Mouse (Mus musculus) ZHBTc4 (cell line): Measurements from ENCODE around the gene Tubb2a.
A peak's percentile ranks its signal among the peaks of the same experiment; 100 is the strongest.

Experiments
- DNase-seq: peaks from one replicate; pipeline ENCODE4 v3.0.0-alpha.2; 2011; ENCODE audit warnings: low read depth, low spot score

The Tubb2a gene

DNA sequence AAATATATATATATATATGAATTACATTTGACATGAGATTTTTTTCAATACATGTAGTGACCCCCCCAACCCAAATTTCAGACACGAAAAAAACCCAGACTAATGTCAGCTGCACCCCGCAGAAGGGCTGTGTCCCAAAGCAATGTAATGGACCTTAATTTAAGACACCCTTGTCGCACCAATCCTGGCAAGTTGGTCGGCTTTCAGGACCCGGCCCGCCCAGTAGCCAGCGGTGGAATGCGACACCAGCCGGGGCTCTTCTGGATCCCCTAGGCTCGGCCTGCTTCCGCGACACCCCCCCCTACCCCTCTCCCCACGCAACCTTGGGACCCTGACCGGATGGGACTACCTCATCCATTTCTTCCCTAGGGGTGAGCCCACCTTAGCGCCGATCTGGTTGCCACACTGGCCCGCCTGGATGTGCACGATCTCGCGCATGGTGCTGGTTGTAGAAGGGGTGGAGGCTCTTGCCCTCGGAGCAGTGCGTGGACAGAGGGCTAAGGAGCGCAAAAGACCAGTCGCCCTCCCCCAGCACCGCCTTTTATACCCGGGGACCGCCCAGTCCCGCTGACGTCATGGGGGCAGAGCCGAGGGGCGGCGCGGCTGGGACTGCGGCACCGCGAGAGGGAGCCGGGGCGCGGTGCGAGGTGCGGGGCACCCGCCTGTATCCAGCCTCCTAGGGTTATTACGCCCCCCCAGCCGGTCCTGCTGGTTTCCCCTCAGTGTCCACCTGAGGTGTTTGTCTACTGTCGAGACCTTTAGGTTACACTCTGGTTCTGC is at the start of gene Tubb2a:
Tubb2a (minus strand) TSS at position 516 of the 780 bp plus-strand sequence.
- DNase-seq, result peak; percentile 91

GRCm38 (mm10) chr13:34125711-34126110 is 47.9 kb upstream of the Tubb2a start:
- no peak for DNase-seq

GRCm38 (mm10) chr13:34120536-34120935 is 42.7 kb upstream of the Tubb2a start:
- no peak for DNase-seq

DNA sequence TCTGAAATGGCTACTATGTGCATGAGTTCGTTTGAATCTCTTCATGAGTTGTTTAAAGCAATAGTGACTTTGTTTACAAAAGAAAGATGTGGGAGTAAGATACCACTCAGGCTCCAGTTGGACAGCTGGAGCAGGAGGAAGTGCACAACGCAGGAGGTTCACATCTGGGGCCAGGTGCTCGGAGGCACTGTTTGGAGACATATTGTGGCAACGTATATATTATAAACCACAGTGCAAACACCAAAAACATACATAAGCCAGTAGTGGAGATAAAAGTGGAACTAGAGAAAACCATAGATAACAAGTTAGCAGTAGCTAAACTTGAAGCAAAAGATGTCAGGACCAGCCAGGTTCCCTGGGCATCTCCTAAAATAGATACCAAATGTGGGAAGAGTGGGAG is 41.6 kb upstream of the Tubb2a start:
- no peak for DNase-seq

GRCm38 (mm10) chr13:34118816-34119215 is 41.0 kb upstream of the Tubb2a start:
- no peak for DNase-seq

DNA sequence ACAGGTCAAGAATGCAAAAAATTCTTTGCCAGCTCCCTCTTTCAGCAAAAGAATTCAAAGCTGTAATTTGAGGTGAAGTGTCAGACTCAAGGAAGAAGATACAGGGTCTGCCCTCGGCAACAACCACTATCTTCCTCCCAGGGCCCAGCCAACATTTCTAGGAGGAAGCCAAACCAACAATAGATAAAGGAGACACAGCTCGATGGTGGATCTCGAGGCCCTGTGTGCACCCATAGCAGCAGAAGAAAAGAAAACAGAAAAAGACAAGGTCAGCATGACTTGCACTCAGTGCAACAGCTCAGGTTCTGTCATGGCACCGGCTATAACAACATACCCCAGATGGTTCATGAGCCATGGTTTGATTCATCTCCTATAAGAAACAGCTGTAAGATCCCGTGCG is 38.7 kb upstream of the Tubb2a start:
- no peak for DNase-seq

DNA sequence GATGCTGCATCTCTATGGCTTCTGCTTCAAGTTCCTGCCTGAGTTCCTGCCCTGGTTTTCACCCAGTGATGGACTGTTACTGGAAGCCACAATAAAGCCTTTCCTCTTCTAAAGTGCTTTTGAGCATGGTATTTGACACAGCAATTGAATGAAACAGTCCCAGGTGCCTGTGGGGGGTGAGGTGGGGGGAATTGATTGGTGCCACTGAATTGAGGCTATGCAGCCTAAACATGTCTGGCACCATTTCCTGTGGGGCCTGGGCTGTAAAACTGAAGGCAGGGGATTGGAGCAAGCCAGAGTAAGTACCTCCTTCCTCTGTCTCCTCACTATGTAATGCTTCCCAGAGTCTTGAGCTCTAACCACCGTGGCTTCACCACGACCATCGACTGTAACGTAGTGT is 36.8 kb upstream of the Tubb2a start:
- DNase-seq, result no peak

- DNase-seq, result no peak
These were observed 35.3 kb upstream of the Tubb2a start for GRCm38 (mm10) chr13:34113086-34113485.

DNA sequence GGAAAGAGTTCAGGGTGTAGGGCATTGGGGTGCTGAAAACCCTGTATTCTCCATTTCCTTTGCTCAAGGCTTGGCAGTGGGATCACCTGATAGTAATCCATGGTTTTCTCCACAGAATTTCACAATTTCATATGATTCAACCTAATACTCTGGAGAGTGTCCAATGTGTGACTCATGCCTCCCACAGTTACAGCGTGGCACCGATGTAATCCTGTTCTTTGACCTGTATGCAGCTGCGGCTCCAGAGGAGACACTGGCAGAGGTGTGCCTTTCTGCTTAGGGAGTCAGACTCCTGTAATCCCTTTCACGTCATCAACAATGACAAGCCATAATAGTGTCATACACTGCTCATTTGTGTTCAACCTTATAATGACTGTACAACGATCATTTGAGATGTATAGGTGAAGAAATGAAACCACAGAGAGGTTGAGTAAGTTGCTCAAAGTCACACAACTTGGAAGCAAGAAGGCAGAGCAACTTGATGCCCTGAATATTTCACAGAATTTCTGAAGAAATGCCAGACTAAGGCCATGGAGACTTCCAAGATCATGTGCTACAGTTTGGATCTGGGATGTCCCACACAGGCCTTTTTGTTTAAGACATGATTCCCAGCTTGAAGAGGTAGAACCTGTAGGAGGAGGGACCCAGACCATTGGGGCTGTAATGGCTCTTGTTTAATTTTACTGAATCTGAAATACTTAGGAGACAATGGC is 34.7 kb upstream of the Tubb2a start:
- DNase-seq, result no peak

GRCm38 (mm10) chr13:34111878-34112277 is 34.1 kb upstream of the Tubb2a start:
- no peak for DNase-seq

DNA sequence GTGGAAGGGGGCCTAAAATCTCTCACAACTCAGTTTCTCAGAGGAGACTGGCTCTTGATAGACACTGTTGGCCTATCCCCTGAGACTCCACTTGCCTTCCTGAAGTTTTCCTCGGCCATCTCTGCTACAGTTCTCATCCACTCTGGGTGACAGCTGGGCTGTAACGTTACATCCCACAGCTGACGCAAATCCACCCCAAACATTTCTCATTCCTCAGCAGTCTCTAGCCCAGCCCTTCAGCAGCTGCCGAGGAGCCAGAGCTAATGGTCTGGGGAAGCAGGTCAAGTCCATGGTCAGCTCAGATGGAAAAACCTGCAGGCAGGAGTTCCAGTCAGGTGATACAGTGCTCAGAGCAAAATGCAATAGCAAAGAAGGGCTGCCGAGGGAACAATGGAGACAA is 33.2 kb upstream of the Tubb2a start:
- no peak for DNase-seq

GRCm38 (mm10) chr13:34109677-34110058 is 31.9 kb upstream of the Tubb2a start:
- DNase-seq, result peak; percentile 97

- peak; percentile 55 for DNase-seq
These were observed 31.3 kb upstream of the Tubb2a start for GRCm38 (mm10) chr13:34109035-34109676.

GRCm38 (mm10) chr13:34106999-34107398 is 29.2 kb upstream of the Tubb2a start:
- DNase-seq, result no peak

GRCm38 (mm10) chr13:34106256-34106655 is 28.4 kb upstream of the Tubb2a start:
- DNase-seq, result peak; percentile 47

DNA sequence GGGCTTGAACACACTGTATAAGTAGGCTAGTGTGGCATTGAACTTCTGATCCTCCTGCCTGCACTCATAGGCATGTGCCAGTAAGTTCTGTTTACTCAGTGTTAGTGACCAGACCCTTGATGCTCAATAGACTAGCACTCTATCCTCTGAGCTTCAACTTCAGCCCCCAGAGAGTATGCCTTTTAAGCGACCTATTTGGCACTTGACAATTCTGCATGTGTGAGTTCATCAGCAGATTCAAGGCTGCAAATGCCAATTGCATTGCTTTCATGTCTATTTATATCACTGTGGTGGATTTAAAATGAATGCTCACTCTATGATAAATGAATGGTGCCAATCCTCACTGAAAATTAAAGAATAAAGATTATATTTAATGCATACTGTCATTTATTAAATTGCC is 27.6 kb upstream of the Tubb2a start:
- DNase-seq, result no peak

GRCm38 (mm10) chr13:34101908-34102307 is 24.1 kb upstream of the Tubb2a start:
- no peak for DNase-seq

DNA sequence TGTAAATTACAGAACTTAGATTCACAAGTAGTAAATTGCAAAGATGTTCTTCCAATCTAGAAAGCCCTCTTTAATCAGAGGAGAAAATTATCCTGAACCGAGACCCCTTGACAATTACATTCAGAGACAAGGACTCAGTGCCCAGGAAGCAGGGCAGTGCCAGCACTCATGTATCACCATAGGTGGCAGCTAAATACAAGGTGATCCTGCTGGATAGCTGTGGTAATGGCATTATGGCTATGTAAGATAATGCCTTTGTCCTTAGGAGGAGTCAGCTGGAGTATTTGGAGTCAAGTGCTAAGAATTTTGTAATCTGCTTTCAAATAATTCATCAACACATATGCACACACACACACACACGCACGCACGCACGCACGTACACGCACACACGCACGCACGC is 23.4 kb upstream of the Tubb2a start:
- DNase-seq, result no peak

DNA sequence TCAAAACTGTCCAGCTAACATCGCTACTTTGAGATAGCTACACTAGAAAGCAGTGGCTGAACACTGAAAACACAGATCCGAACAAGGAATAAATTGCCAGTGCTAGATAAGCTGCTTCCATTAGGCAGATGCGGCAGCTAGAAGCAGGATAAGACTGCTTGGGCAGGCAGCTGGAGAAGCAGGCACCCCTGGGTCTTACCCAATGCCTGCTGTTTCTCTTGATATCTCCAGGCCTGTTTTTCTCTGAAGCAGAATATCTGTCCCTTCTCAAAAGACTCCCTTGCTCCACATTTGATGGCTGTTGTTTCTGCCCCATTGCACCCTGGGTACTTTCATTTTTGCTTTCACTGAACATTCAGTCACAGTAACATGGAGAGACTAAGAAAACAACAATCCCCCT is 22.9 kb upstream of the Tubb2a start:
- no peak for DNase-seq

DNA sequence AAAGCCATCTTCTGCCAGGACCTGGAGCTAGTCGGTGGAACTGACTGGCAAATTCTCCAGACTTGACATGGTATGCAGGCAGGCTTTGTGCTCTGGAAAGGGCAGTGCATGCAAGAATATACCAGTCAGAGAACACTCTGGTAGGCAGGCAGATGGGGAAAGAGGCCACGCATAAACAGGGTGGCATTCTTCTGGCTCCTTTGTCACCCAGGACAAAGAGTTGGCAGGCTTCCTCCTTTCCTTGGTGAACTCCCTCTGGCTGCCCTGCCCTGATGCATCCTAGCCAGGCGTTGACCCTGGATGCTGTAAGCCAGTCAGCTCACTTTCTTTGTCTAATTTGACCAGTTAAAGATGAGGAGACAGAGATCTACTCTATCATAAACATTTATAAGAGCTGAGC is 19.3 kb upstream of the Tubb2a start:
- no peak for DNase-seq

GRCm38 (mm10) chr13:34096455-34096854 is 18.6 kb upstream of the Tubb2a start:
- DNase-seq, result peak; percentile 58

DNA sequence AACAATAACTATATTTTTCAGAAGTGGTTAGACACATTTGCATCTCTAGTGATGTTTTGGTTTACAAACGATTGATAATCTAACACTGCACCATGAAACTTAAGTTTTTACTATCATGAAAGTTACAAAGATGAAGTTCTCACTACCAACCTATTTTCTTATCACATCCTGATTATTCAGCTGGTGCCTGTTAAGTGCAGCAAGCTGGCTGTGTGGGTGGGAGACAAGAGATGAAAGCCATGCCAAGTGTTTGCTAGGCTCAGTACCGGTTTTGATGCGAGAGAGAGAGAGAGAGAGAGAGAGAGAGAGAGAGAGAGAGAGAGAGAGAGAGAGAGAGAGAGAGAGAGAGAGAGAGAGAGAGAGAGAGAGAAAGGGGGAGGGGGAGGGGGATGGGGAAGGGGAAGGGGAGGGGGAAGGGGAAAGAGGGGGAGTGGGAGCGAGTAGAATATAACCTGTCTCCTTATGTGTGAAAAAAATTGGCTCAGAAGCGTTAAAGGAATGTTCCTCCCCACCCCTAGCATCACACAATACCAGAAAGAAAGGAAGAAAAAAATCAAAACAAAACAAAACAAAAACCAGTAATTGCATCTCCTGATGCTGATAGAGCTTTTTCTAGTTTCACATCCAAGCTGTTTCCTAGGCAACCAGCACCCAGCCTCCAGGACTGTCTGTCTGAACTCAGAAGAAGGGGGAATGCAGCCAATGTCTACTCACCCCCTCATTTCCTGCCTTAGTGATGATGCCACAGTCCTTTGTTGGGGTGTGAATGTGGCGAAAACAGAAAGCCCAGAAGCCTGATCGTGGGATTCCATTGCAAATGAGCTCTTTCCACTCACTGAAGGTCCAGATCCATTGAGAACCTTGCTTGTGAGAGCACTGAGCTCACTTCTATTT is 18.0 kb upstream of the Tubb2a start:
- no peak for DNase-seq
